Mouse (Mus musculus): ENCODE measurements around the gene Zfp933.
"Not testable (repeated sequence)": the region's sequence is repeated elsewhere in the genome, so short reads cannot be mapped to it uniquely, and the experiment has no call there.

The Zfp933 gene

GRCm38 (mm10) chr4:147847614-147848583 is at the start of gene Zfp933:
TSS of gene Zfp933 (minus strand) at chr4:147848366.
- peak; percentile 93 for DNase-seq (ENCODE audit: low spot score)

- DNase-seq (ENCODE audit: low spot score): no peak
Measured at GRCm38 (mm10) chr4:147897348-147897747, 49.2 kb upstream of the Zfp933 start.

GRCm38 (mm10) chr4:147896411-147896810 is 48.2 kb upstream of the Zfp933 start:
- DNase-seq (ENCODE audit: low spot score): peak; percentile 27

GRCm38 (mm10) chr4:147895815-147896330 is 47.7 kb upstream of the Zfp933 start:
- DNase-seq (ENCODE audit: low spot score): no peak

- DNase-seq (ENCODE audit: low spot score): peak; percentile 48
Measured at GRCm38 (mm10) chr4:147890341-147890740, 42.2 kb upstream of the Zfp933 start.

- DNase-seq (ENCODE audit: low spot score): no peak
Measured at GRCm38 (mm10) chr4:147888237-147888636, 40.1 kb upstream of the Zfp933 start.

GRCm38 (mm10) chr4:147887277-147887676 is 39.1 kb upstream of the Zfp933 start:
- DNase-seq (ENCODE audit: low spot score): no peak

- no peak for DNase-seq (ENCODE audit: low spot score)
Measured at GRCm38 (mm10) chr4:147886158-147886557, 38.0 kb upstream of the Zfp933 start.

GRCm38 (mm10) chr4:147884138-147884537 is 36.0 kb upstream of the Zfp933 start:
- no peak for DNase-seq (ENCODE audit: low spot score)

- DNase-seq (ENCODE audit: low spot score): peak; percentile 47
Measured at GRCm38 (mm10) chr4:147883041-147883440, 34.9 kb upstream of the Zfp933 start.

GRCm38 (mm10) chr4:147881792-147882191 is 33.6 kb upstream of the Zfp933 start:
- no peak for DNase-seq (ENCODE audit: low spot score)

- no peak for DNase-seq (ENCODE audit: low spot score)
Measured at GRCm38 (mm10) chr4:147879865-147880264, 31.7 kb upstream of the Zfp933 start.

GRCm38 (mm10) chr4:147879456-147879855 is 31.3 kb upstream of the Zfp933 start:
- no peak for DNase-seq (ENCODE audit: low spot score)

- DNase-seq (ENCODE audit: low spot score): no peak
Measured at GRCm38 (mm10) chr4:147878537-147878936, 30.4 kb upstream of the Zfp933 start.

- DNase-seq (ENCODE audit: low spot score): no peak
Measured at GRCm38 (mm10) chr4:147875852-147876575, 27.8 kb upstream of the Zfp933 start.

- DNase-seq (ENCODE audit: low spot score): no peak
Measured at GRCm38 (mm10) chr4:147869238-147869637, 21.1 kb upstream of the Zfp933 start.

- peak; percentile 99 for DNase-seq (ENCODE audit: low spot score)
Measured at GRCm38 (mm10) chr4:147868450-147869031, 20.4 kb upstream of the Zfp933 start, which contains the start of the genes Miip and Fv1. TSS of gene Miip (minus strand) at chr4:147868816. TSS of gene Fv1 (plus strand) at chr4:147868979.

GRCm38 (mm10) chr4:147867563-147868449 is 19.6 kb upstream of the Zfp933 start:
- peak; percentile 47 for DNase-seq (ENCODE audit: low spot score)

GRCm38 (mm10) chr4:147866793-147867192 is 18.6 kb upstream of the Zfp933 start:
- not testable (repeated sequence) for DNase-seq (ENCODE audit: low spot score)

GRCm38 (mm10) chr4:147866056-147866455 is 17.9 kb upstream of the Zfp933 start:
- no peak for DNase-seq (ENCODE audit: low spot score)

GRCm38 (mm10) chr4:147865651-147866050 is 17.5 kb upstream of the Zfp933 start:
- no peak for DNase-seq (ENCODE audit: low spot score)
